Mouse (Mus musculus) hindbrain, embryonic 16.5 days (tissue): ENCODE data around the gene Rgs3. TPM values are rescaled to one million over a fixed set of nuclear protein-coding genes. Genes with fewer than 3 reads are reported as not detected.

Experiments used
- ATAC-seq: fragments of 200-750 bp; cut with Nextera tagmentation; 2 replicates; pipeline ENCODE4 v1.8.0; 2017; ENCODE audit warnings: moderate TSS enrichment, moderate library complexity
- H3K27ac ChIP-seq: fragments of 300-500 bp; sonication (generic); 2 replicates; pipeline ENCODE4 v1.5.1; 2014; ENCODE audit warnings: low read depth, mild to moderate bottlenecking, control low read depth, low read length, moderate library complexity
- H3K27me3 ChIP-seq: fragments of 300-500 bp; sonication (generic); replicated peaks from 2 replicates; pipeline ENCODE4 v1.6.1; 2014; ENCODE audit warnings: low read length; ENCODE audit not compliant: control insufficient read depth, insufficient read depth
- H3K36me3 ChIP-seq: fragments of 300-500 bp; sonication (generic); 2 replicates; pipeline ENCODE4 v1.6.1; 2014; ENCODE audit warnings: mild to moderate bottlenecking, low read length, moderate library complexity, mixed read lengths; ENCODE audit not compliant: control insufficient read depth, insufficient read depth
- H3K4me1 ChIP-seq: fragments of 300-500 bp; sonication (generic); 2 replicates; pipeline ENCODE4 v1.6.1; 2014; ENCODE audit warnings: low read depth, low read length; ENCODE audit not compliant: control insufficient read depth, insufficient read depth
- H3K4me2 ChIP-seq: fragments of 300-500 bp; sonication (generic); 2 replicates; pipeline ENCODE4 v1.6.1; 2014; ENCODE audit warnings: mild to moderate bottlenecking, low read length, control low read depth, moderate library complexity
- H3K4me3 ChIP-seq: fragments of 300-500 bp; sonication (generic); 2 replicates; pipeline ENCODE4 v1.5.1; 2014; ENCODE audit warnings: mild to moderate bottlenecking, low read length, control low read depth, moderate library complexity
- H3K9ac ChIP-seq: fragments of 300-500 bp; sonication (generic); 2 replicates; pipeline ENCODE4 v1.6.1; 2014; ENCODE audit warnings: low read depth, mild to moderate bottlenecking, control low read depth, low read length, moderate library complexity
- H3K9me3 ChIP-seq: fragments of 300-500 bp; sonication (generic); 2 replicates; pipeline ENCODE4 v1.6.1; 2014; ENCODE audit warnings: mild to moderate bottlenecking, low read length, moderate library complexity; ENCODE audit not compliant: control insufficient read depth
- WGBS: fragments of 180-500 bp; shearing (Covaris S2); extraction: QIAGEN DNeasy Blood & Tissue Kit; methylation state at CpG from one replicate; pipeline ENCODE4 v1.1.7; 2014; 5-methylcytosine and 5-hydroxymethylcytosine counted together
- polyA plus RNA-seq: library from polyadenylated mRNA; unstranded; fragments of >200 nt; fragmentation: Nextera tagmentation; extraction: Ambion mirVana; gene quantifications from 2 replicates; pipeline ENCODE4 v1.2.1, GENCODE M21; 2015

Gene Rgs3
- polyA plus RNA-seq, 1 experiment from 2014 or later: 58.1 TPM

DNA sequence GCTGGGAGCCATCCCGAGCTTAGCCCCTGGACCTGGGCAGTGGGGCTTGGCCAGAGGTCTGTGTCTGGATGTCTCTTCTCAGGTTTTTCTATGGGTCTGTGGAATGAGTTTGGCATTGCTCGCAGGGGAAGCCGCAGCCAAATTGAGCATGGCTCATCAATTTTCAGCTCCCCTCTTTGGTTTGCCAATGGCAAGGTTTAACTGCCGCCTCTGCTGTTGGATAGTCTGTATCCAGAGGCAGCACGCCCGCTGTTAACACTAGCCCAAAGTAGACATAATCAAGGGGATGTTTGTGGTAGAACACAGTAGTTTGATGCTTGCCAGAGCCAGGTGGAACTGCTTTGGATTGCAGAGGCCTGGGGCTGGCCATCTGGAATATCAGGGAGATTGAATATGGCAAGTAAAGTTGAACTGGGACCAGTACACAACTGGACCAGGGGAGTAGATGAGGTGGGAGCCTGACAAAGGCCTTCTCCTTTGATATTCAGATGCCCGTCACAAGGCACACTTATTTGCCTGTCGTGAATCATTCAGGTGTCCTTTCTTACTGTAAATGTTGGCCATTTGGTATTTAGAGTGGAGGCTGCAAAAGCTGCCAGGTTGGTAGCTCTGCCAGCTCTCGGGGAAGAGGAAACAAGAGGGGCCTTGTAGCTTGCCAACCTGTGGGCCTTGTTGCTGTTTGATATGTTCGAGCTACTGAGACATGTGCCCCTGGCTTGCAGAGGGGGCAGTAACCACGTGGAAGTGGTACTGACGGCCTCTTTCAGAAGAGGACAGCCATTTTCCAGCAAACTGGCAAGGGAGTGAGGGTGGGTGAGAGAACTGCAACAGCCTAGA lies 93.5 kb downstream of the Rgs3 start:
- ATAC-seq: peak; percentile 58; the same call in 1 of the 2 replicates
- Histone ChIP-seq H3K27ac (0 out of 2 replicates have a peak overlapping the region, but pooled peaks have one; percentile 18), H3K36me3 (no peaks in the 10 kb centered on the region), H3K27me3 (no peaks in the 10 kb centered on the region), H3K4me2 (no peak overlapping the region), H3K9ac (no peak overlapping the region), H3K4me1 (peaks cover 6% of the 10 kb centered on the region), H3K4me3 (no peak overlapping the region), H3K9me3 (no peaks in the 10 kb centered on the region)
- WGBS: 69% methylated on average over 12 of the region's 12 CpGs

DNA sequence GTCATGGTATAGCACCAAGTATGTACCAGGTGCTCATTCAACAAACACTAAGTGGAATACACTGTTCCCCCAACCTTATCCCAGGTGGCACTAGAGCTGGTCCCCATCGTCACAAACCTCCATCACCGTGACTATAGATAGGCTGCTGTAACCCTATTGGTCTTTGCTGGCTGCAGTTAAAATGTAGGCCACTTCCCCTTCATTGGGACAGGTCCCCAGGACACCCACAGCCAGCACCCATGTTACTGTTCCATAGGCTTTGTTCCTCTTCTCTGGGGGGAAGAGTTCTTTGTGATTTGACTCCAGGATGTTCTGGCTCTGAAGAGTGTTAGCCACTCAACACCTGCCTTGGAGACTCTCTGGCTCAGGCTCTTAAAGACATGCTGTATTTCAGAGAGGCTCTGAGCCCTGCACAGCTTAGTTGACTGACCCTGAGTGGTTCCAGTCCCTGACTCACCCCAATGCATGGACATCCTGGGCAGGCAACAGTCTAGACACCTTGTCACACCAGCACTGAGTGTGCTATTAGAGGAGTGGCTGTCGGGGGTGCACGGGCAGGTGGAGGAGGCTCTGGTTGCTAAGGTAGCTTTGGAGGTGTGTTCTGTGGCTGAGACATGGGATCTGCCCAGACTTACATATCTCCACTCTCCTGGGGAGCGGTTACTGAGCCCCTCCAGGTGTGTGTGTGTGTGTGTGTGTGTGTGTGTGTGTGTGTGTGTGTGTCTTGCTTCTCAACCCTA lies 94.4 kb downstream of the Rgs3 start:
- Histone ChIP-seq H3K4me2 (no peak overlapping the region), H3K9me3 (no peaks in the 10 kb centered on the region), H3K9ac (no peak overlapping the region), H3K27me3 (no peaks in the 10 kb centered on the region), H3K4me1 (peaks cover 6% of the 10 kb centered on the region), H3K27ac (no peak overlapping the region), H3K36me3 (no peaks in the 10 kb centered on the region), H3K4me3 (no peak overlapping the region)
- ATAC-seq: no peak
- WGBS: 91% methylated on average over 5 of the region's 5 CpGs

DNA sequence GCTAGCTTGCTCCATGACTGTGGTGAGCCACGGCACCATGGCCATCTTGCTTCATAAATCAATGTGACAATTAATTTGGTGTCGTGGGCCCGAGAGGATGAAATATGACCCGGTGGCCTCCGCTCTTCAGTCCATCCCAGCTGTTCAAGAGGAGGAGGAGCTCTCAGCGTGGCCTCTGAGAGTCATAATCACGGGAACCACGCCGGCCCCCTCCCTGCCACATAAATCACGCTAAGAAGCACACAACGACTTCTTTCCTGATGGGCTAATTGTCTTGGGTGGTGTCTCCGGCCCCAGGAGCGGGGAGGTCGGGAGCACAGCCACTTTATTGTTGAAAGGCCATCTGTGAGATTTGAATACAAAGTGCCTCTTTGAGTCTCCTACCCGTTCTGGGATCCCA lies 99.6 kb downstream of the Rgs3 start:
- Histone ChIP-seq H3K4me2 (no peak overlapping the region), H3K9me3 (no peaks in the 10 kb centered on the region), H3K4me3 (no peak overlapping the region), H3K36me3 (no peaks in the 10 kb centered on the region), H3K27ac (no peak overlapping the region), H3K4me1 (peaks cover 24% of the 10 kb centered on the region), H3K9ac (no peak overlapping the region), H3K27me3 (no peaks in the 10 kb centered on the region)
- 24% methylated on average over 15 of the region's 15 CpGs for WGBS
- no peak for ATAC-seq

DNA sequence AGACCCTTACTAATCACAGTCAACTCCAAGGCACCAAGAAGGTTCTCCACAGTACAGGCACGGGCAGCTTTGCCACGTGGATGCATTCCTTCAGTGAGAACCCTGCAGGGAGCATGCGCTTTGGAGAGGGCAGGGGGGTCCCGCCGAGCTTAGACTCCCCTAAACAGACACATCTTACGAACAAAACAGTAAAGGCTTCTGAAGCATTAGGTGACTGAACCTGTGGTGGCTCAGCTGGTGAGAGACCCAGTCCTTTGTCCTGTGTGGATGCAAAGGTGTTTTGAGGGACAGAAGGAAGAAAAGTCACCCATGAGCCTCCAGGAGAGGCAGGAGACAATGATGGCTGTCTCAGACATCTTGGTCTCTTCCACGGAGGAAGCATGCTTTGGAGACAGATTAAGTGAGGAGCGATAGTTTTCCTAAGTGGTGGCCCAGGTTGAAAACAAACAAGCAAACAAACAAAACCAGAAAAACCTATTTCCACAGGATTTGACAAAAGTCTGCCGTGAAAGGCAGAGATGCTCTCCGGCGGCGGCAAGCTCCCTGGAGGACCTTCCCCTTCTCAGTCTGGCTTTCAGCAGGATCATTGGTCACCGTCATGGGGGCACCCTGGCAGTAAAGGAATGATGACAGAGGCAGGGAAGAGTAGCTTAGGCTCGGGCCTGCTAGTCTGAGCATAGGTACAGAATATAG lies 100.4 kb downstream of the Rgs3 start:
- no peak; the same call in 1 of the 2 replicates for ATAC-seq
- H3K4me1 ChIP-seq: peaks cover 24% of the 10 kb centered on the region
- WGBS: 18% methylated on average over 14 of the region's 14 CpGs
- H3K27me3 ChIP-seq: no peaks in the 10 kb centered on the region
- no peak overlapping the region for H3K4me2 ChIP-seq
- no peak overlapping the region for H3K4me3 ChIP-seq
- no peak overlapping the region for H3K27ac ChIP-seq
- H3K36me3 ChIP-seq: no peaks in the 10 kb centered on the region
- H3K9ac ChIP-seq: no peak overlapping the region
- no peaks in the 10 kb centered on the region for H3K9me3 ChIP-seq

DNA sequence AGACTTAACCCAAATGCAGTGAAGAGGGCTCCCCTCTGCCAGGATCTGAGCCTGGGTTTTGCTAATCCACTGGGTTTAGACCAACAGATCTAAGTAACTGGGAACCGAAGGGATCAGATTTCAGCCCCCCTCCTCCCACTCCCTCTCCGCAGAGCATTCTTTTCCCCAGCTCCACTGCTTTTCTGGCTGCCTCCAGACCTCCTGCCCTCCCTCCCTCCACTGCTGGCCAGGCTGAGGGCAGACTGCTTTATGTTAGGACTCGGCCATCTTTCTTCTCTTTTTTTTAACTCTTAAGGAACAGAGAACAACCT lies 100.9 kb downstream of the Rgs3 start:
- no peaks in the 10 kb centered on the region for H3K27me3 ChIP-seq
- H3K4me2 ChIP-seq: no peak overlapping the region
- H3K9me3 ChIP-seq: no peaks in the 10 kb centered on the region
- peaks cover 24% of the 10 kb centered on the region for H3K4me1 ChIP-seq
- H3K27ac ChIP-seq: no peak overlapping the region
- ATAC-seq: peak; percentile 72
- H3K36me3 ChIP-seq: no peaks in the 10 kb centered on the region
- H3K9ac ChIP-seq: no peak overlapping the region
- 3% methylated on average over 3 of the region's 3 CpGs for WGBS
- no peak overlapping the region for H3K4me3 ChIP-seq

DNA sequence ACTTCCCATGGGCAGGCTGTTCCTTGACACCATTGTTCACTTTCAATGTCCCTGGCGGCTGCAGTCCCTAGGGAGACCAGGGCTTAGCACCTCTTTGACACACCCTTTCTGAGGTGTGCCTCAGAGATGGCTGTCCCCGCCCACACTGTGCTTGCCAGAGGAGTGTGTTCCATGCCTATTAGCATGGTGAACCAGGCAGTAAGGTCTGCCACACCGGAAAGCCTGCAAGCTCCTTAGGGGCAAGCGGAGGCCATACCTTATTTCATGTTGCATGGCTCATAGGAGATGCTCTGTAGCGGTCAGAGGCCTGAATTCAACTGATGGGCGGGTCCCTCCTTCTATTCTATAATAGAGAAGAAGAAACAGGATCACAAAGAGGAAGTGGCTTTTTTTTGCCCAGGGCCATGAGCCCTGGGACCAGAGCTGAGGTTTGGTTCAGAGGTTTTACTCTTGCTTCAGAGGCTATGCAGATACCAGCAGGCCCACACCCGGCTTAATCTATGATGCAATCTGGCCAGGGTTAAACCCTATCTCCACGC lies 101.7 kb downstream of the Rgs3 start:
- no peaks in the 10 kb centered on the region for H3K9me3 ChIP-seq
- WGBS: 72% methylated on average over 8 of the region's 8 CpGs
- H3K36me3 ChIP-seq: no peaks in the 10 kb centered on the region
- H3K27ac ChIP-seq: 0 out of 2 replicates have a peak overlapping the region, but pooled peaks have one; percentile 10
- H3K4me1 ChIP-seq: peaks cover 24% of the 10 kb centered on the region
- H3K4me3 ChIP-seq: no peak overlapping the region
- ATAC-seq: no peak
- no peaks in the 10 kb centered on the region for H3K27me3 ChIP-seq
- no peak overlapping the region for H3K9ac ChIP-seq
- no peak overlapping the region for H3K4me2 ChIP-seq

DNA sequence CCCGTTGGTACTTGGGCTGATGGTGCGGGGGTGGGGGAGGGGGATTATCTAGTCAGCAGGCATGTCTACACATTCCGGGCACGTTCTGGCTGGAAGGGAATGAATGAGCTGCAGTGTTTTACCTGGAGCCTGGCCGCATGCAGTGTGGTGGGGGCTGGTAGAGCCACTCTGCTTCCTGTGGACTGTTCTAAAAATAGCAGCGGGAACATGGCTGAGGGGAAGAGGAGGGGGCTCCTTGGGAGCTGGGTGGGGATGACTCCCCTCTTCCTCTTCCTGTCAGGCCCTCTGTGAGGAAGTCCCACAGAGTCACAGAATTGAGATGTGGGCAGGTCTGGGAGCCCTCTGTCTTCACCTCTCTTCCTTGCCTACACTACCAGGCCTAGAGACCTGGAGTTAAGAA lies 103.7 kb downstream of the Rgs3 start:
- Histone ChIP-seq H3K36me3 (no peaks in the 10 kb centered on the region), H3K27ac (0 out of 2 replicates have a peak overlapping the region, but pooled peaks have one; percentile 4), H3K4me2 (no peak overlapping the region), H3K27me3 (no peaks in the 10 kb centered on the region), H3K4me1 (peaks cover 24% of the 10 kb centered on the region), H3K9ac (no peak overlapping the region), H3K9me3 (no peaks in the 10 kb centered on the region), H3K4me3 (no peak overlapping the region)
- peak; percentile 76 for ATAC-seq
- 14% methylated on average over 6 of the region's 6 CpGs for WGBS

DNA sequence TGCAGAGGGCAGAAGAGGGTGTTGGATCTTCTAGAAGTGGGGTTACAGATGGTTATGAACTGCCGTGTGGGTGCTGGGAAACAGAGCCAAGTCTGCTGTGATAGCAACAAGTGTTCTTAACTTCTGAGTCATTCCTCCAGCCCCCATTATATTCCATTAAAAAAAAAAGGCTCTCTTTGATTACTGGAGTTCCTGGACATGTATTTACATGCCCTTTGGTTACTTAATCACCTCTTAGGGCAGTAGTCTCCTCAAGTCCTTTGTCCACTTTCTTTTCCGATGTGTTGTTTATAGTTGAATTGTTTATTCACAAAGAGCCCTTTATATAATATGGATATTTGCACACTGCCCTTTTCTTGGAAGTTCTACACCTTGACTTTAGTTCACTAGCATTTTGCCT lies 106.2 kb downstream of the Rgs3 start:
- no peak overlapping the region for H3K27ac ChIP-seq
- H3K4me1 ChIP-seq: peaks cover 14% of the 10 kb centered on the region
- 70% methylated on average over 2 of the region's 2 CpGs for WGBS
- no peak overlapping the region for H3K4me3 ChIP-seq
- H3K9me3 ChIP-seq: no peaks in the 10 kb centered on the region
- no peak overlapping the region for H3K9ac ChIP-seq
- no peaks in the 10 kb centered on the region for H3K27me3 ChIP-seq
- no peaks in the 10 kb centered on the region for H3K36me3 ChIP-seq
- no peak overlapping the region for H3K4me2 ChIP-seq
- ATAC-seq: no peak

DNA sequence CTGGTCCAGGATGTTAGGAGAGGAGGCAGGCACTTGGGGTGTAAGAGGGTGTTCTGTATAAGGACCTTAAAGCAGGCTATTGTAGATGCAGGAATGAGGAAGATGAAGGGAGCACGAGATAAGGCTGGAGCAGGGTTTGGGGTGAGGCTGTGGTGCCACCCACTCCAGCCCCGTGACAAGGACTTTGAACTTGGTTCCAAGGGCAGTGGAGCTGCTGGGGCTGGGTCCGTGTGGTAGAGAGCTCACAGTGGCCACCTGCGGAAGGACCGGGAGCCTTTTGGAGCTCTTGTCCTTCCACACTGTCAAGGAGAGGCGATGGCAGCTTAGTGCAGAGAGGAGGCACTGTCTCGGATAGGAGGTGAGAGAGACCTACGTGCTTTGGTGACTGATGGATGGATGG lies 109.0 kb downstream of the Rgs3 start:
- H3K27me3 ChIP-seq: no peaks in the 10 kb centered on the region
- peaks cover 10% of the 10 kb centered on the region for H3K4me1 ChIP-seq
- H3K27ac ChIP-seq: no peak overlapping the region
- no peak overlapping the region for H3K4me2 ChIP-seq
- no peak overlapping the region for H3K4me3 ChIP-seq
- no peaks in the 10 kb centered on the region for H3K36me3 ChIP-seq
- ATAC-seq: no peak
- no peaks in the 10 kb centered on the region for H3K9me3 ChIP-seq
- H3K9ac ChIP-seq: no peak overlapping the region
- WGBS: 88% methylated on average over 8 of the region's 8 CpGs
